Mouse (Mus musculus) stomach, embryonic 14.5 days (tissue): ENCODE measurements around the gene Wdr45b. TPM values are rescaled to one million over a fixed set of nuclear protein-coding genes. Genes with fewer than 3 reads are reported as not detected.

Experiments
- ATAC-seq: fragments of 200-750 bp; cut with Nextera tagmentation; 2 replicates; pipeline ENCODE4 v1.8.0; 2017; ENCODE audit warnings: low read depth, moderate TSS enrichment; ENCODE audit not compliant: insufficient number of reproducible peaks, insufficient read depth, low FRiP score
- H3K27ac ChIP-seq: fragments of 300-500 bp; sonication (generic); 2 replicates; pipeline ENCODE4 v1.5.1; 2014; ENCODE audit warnings: mild to moderate bottlenecking, low read length, moderate library complexity, mixed read lengths
- H3K27me3 ChIP-seq: fragments of 300-500 bp; sonication (generic); 2 replicates; pipeline ENCODE4 v1.6.1; 2014; ENCODE audit warnings: low read length, control low read depth, mixed read lengths; ENCODE audit not compliant: control insufficient read depth, insufficient read depth
- H3K36me3 ChIP-seq: fragments of 300-500 bp; sonication (generic); 2 replicates; pipeline ENCODE4 v1.6.1; 2014; ENCODE audit warnings: mild to moderate bottlenecking, control low read depth, low read length, moderate library complexity, mixed read lengths; ENCODE audit not compliant: control insufficient read depth, insufficient read depth
- H3K4me1 ChIP-seq: fragments of 300-500 bp; sonication (generic); 2 replicates; pipeline ENCODE4 v1.6.1; 2014; ENCODE audit warnings: low read length, control low read depth, mixed read lengths; ENCODE audit not compliant: control insufficient read depth, insufficient read depth
- H3K4me2 ChIP-seq: fragments of 300-500 bp; sonication (generic); replicated peaks from 2 replicates; pipeline ENCODE4 v1.6.1; 2014; ENCODE audit warnings: low read depth, low read length, control low read depth
- H3K4me3 ChIP-seq: fragments of 300-500 bp; sonication (generic); 2 replicates; pipeline ENCODE4 v1.5.1; 2014; ENCODE audit warnings: low read depth, low read length, control low read depth
- H3K9ac ChIP-seq: fragments of 300-500 bp; sonication (generic); replicated peaks from 2 replicates; pipeline ENCODE4 v1.6.1; 2014; ENCODE audit warnings: low read depth, mild to moderate bottlenecking, control low read depth, low read length, moderate library complexity, mixed read lengths
- H3K9me3 ChIP-seq: fragments of 300-500 bp; sonication (generic); 2 replicates; pipeline ENCODE4 v1.6.1; 2016; ENCODE audit warnings: low read depth, low read length, control low read depth; ENCODE audit not compliant: control insufficient read depth
- WGBS: fragments of 180-500 bp; shearing (Covaris S2); extraction: QIAGEN DNeasy Blood & Tissue Kit; methylation state at CpG from one replicate; pipeline ENCODE4 v1.1.7; 2014; 5-methylcytosine and 5-hydroxymethylcytosine counted together
- microRNA-seq: library from miRNA; unstranded; fragments of <30 nt; microRNA quantifications from one replicate; pipeline ENCODE4, GENCODE M21; 2016
- polyA plus RNA-seq: library from polyadenylated mRNA; unstranded; fragments of >200 nt; fragmentation: Nextera tagmentation; extraction: Ambion mirVana; gene quantifications from 2 replicates; pipeline ENCODE4 v1.2.1, GENCODE M21; 2014

Wdr45b gene
- polyA plus RNA-seq, 1 experiment from 2014 or later = 97.9 TPM

GRCm38 (mm10) chr11:121277516-121277915 lies 76.7 kb downstream of the Wdr45b start:
- no peak overlapping the region for H3K4me3 ChIP-seq
- H3K9ac ChIP-seq = no peak overlapping the region
- H3K9me3 ChIP-seq = no peaks in the 10 kb centered on the region
- no peak overlapping the region for H3K27ac ChIP-seq
- 93% methylated on average over 8 of the region's 8 CpGs for WGBS
- no peaks in the 10 kb centered on the region for H3K4me1 ChIP-seq
- no peak overlapping the region for H3K4me2 ChIP-seq
- H3K27me3 ChIP-seq = no peaks in the 10 kb centered on the region
- no peaks in the 10 kb centered on the region; the same call in 1 of the 2 replicates for H3K36me3 ChIP-seq
- no peak for ATAC-seq

Small RNAs within 50 kb of the gene (microRNA-seq; reads per million reads assigned to microRNA genes)
- not detected for gene Mir7236

Other genes starting within 250 kb of the Wdr45b start
- not detected in 2 replicates for gene Tex19.2, start 235.8 kb downstream of the Wdr45b start, polyA plus RNA-seq
- not detected in 2 replicates for gene Tex19.1, start 208.3 kb downstream of the Wdr45b start, polyA plus RNA-seq
- gene Uts2r, start 194.2 kb downstream of the Wdr45b start, polyA plus RNA-seq = not detected in 2 replicates
- 12.0 and 12.6 TPM in 2 replicates for gene Hexdc, start 150.0 kb downstream of the Wdr45b start, polyA plus RNA-seq
- 28.0 and 34.7 TPM in 2 replicates for gene Ogfod3, start 149.7 kb downstream of the Wdr45b start, polyA plus RNA-seq
- 36.9 and 40.6 TPM in 2 replicates for gene Cybc1, start 125.1 kb downstream of the Wdr45b start, polyA plus RNA-seq
- gene Narf, start 117.2 kb downstream of the Wdr45b start, polyA plus RNA-seq = 43.2 and 53.8 TPM in 2 replicates
- 9.6 and 11.6 TPM in 2 replicates for gene Foxk2, start 94.5 kb downstream of the Wdr45b start, polyA plus RNA-seq
- 7.2 and 7.3 TPM in 2 replicates for gene Rab40b, start 33.8 kb upstream of the Wdr45b start, polyA plus RNA-seq
- 7.1 and 8.2 TPM in 2 replicates for gene Fn3krp, start 67.0 kb upstream of the Wdr45b start, polyA plus RNA-seq
- 0.87 and 1.2 TPM in 2 replicates for gene Fn3k, start 80.5 kb upstream of the Wdr45b start, polyA plus RNA-seq
- gene Tbcd, start 97.5 kb upstream of the Wdr45b start, polyA plus RNA-seq = 32.0 and 33.2 TPM in 2 replicates
- 8.6 and 8.9 TPM in 2 replicates for gene Zfp750, start 164.9 kb upstream of the Wdr45b start, polyA plus RNA-seq